Mouse (Mus musculus): ENCODE results near the gene Anapc1. TPM values are rescaled to one million over a fixed set of nuclear protein-coding genes. Genes with fewer than 3 reads are reported as not detected.

The Anapc1 gene
- polyA plus RNA-seq, 1 experiment from 2014 or later: 69.8 TPM

Other genes starting within 250 kb of the Anapc1 start
- gene Spdye4c, start 96.2 kb downstream of the Anapc1 start, polyA plus RNA-seq (2016; fragmentation: Nextera tagmentation; extraction: Ambion mirVana): not detected in 2 replicates
- gene Mertk, start 11.6 kb upstream of the Anapc1 start, polyA plus RNA-seq (2016; fragmentation: Nextera tagmentation; extraction: Ambion mirVana): 3.1 and 3.6 TPM in 2 replicates
- gene Tmem87b, start 130.7 kb upstream of the Anapc1 start, polyA plus RNA-seq (2016; fragmentation: Nextera tagmentation; extraction: Ambion mirVana): 32.2 and 35.7 TPM in 2 replicates
- 1.3 and 1.4 TPM in 2 replicates for gene Fbln7, start 175.6 kb upstream of the Anapc1 start, polyA plus RNA-seq (2016; fragmentation: Nextera tagmentation; extraction: Ambion mirVana)

Data from neural tube, embryonic 12.5 days (tissue).